Mouse (Mus musculus) MEL (cell line): ENCODE measurements around the gene Cyp4f13. TPM values are rescaled to one million over a fixed set of nuclear protein-coding genes. Genes with fewer than 3 reads are reported as not detected.

Experiments used
- DNase-seq: peaks from one replicate; pipeline ENCODE4 v3.0.0; 2011; ENCODE audit warnings: low read depth, low spot score
- H3K27ac ChIP-seq: 2 replicates; pipeline ENCODE4 v1.5.1; 2012; ENCODE audit warnings: low read depth, mild to moderate bottlenecking, control low read depth, low read length, moderate library complexity; ENCODE audit not compliant: control insufficient read depth
- H3K27me3 ChIP-seq, 2 experiments: fragments of 150-350 bp in 1 of 2; sonication (generic) in 1 of 2; 2 replicates each; pipeline ENCODE4 v1.6.1; 2012; ENCODE audit warnings: low read length in 2 of 2, mild to moderate bottlenecking in 2 of 2, improper control_type of control experiment in 1 of 2, moderate library complexity in 1 of 2; ENCODE audit not compliant: insufficient read depth in 2 of 2, control insufficient read depth in 1 of 2
- H3K36me3 ChIP-seq, 2 experiments: 2 replicates each; pipeline ENCODE4 v1.6.1; 2012 to 2014; ENCODE audit warnings: low read length in 2 of 2, improper control_type of control experiment in 1 of 2, inconsistent platforms in 1 of 2, mild to moderate bottlenecking in 1 of 2; ENCODE audit not compliant: insufficient read depth in 2 of 2, control insufficient read depth in 1 of 2
- H3K4me1 ChIP-seq, 2 experiments: fragments of 150-350 bp in 1 of 2; sonication (generic) in 1 of 2; 2 replicates each; pipeline ENCODE4 v1.6.1; 2012; ENCODE audit warnings: low read length in 2 of 2, improper control_type of control experiment in 1 of 2, mild to moderate bottlenecking in 1 of 2; ENCODE audit not compliant: insufficient read depth in 2 of 2, control insufficient read depth in 1 of 2
- H3K4me3 ChIP-seq, 2 experiments: fragments of 150-350 bp in 1 of 2; sonication (generic) in 1 of 2; 2 replicates each; pipeline ENCODE4 v1.5.1; 2012; ENCODE audit warnings: low read depth in 2 of 2, low read length in 2 of 2, mild to moderate bottlenecking in 2 of 2, moderate library complexity in 2 of 2, control low read depth in 1 of 2, improper control_type of control experiment in 1 of 2; ENCODE audit not compliant: control insufficient read depth in 1 of 2, insufficient read depth in 1 of 2
- H3K79me2 ChIP-seq: 2 replicates; pipeline ENCODE4 v1.6.1; 2012; ENCODE audit warnings: mild to moderate bottlenecking, low read length, moderate library complexity; ENCODE audit not compliant: control insufficient read depth, poor library complexity, insufficient read depth
- H3K9ac ChIP-seq: 2 replicates; pipeline ENCODE4 v1.6.1; 2012; ENCODE audit warnings: low read depth, mild to moderate bottlenecking, control low read depth, low read length, moderate library complexity; ENCODE audit not compliant: control insufficient read depth, poor library complexity, severe bottlenecking
- H3K9me3 ChIP-seq: fragments of 150-350 bp; sonication (generic); replicated peaks from 2 replicates; pipeline ENCODE4 v1.6.1; 2012; ENCODE audit warnings: mild to moderate bottlenecking, low read length, improper control_type of control experiment, moderate library complexity; ENCODE audit not compliant: insufficient read depth
- CHD2 ChIP-seq: IDR thresholded peaks from 2 replicates; pipeline ENCODE4 v1.6.1; 2011; ENCODE audit warnings: low read length, improper control_type of control experiment
- E2F4 ChIP-seq: IDR thresholded peaks from 2 replicates; pipeline ENCODE4 v1.6.1; 2011; ENCODE audit warnings: low read depth, low read length, improper control_type of control experiment, borderline replicate concordance
- ELF1 ChIP-seq: IDR thresholded peaks from 2 replicates; pipeline ENCODE4 v1.6.1; 2014; ENCODE audit warnings: low read depth, mild to moderate bottlenecking, inconsistent platforms, low read length, improper control_type of control experiment, moderate library complexity
- ETS1 ChIP-seq: IDR thresholded peaks from 2 replicates; pipeline ENCODE4 v1.6.1; 2012; ENCODE audit warnings: low read depth, mild to moderate bottlenecking, inconsistent platforms, low read length, improper control_type of control experiment, moderate library complexity
- MAX ChIP-seq: IDR thresholded peaks from 2 replicates; pipeline ENCODE4 v1.6.1; 2011; ENCODE audit warnings: low read length, improper control_type of control experiment
- MAZ ChIP-seq: IDR thresholded peaks from 2 replicates; pipeline ENCODE4 v1.6.1; 2012; ENCODE audit warnings: low read depth, mild to moderate bottlenecking, inconsistent platforms, low read length, improper control_type of control experiment
- MEF2A ChIP-seq: IDR thresholded peaks from 2 replicates; pipeline ENCODE4 v1.6.1; 2014; ENCODE audit warnings: low read depth, mild to moderate bottlenecking, inconsistent platforms, low read length, improper control_type of control experiment; ENCODE audit not compliant: poor library complexity, insufficient replicate concordance, severe bottlenecking; ENCODE audit errors: extremely low read depth
- MXI1 ChIP-seq: IDR thresholded peaks from 2 replicates; pipeline ENCODE4 v1.6.1; 2011; ENCODE audit warnings: mild to moderate bottlenecking, low read depth, low read length, improper control_type of control experiment
- MYB ChIP-seq: IDR thresholded peaks from 2 replicates; pipeline ENCODE4 v1.6.1; 2011; ENCODE audit warnings: mild to moderate bottlenecking, low read depth, low read length, improper control_type of control experiment
- NRF1 ChIP-seq: IDR thresholded peaks from 2 replicates; pipeline ENCODE4 v1.6.1; 2014; ENCODE audit warnings: low read depth, mild to moderate bottlenecking, inconsistent platforms, low read length, improper control_type of control experiment, moderate library complexity; ENCODE audit not compliant: poor library complexity, insufficient read depth, severe bottlenecking
- POLR2A ChIP-seq, 2 experiments: IDR thresholded peaks; 2 replicates each; pipeline ENCODE4 v1.6.1; 2011 to 2012; ENCODE audit warnings: low read length in 2 of 2, mild to moderate bottlenecking in 2 of 2, control low read depth in 1 of 2, improper control_type of control experiment in 1 of 2, low read depth in 1 of 2, moderate library complexity in 1 of 2; ENCODE audit not compliant: control insufficient read depth in 1 of 2, insufficient read depth in 1 of 2, poor library complexity in 1 of 2
- POLR2AphosphoS2 ChIP-seq: IDR thresholded peaks from 2 replicates; pipeline ENCODE4 v1.6.1; 2011; ENCODE audit warnings: low read length, improper control_type of control experiment
- POLR2AphosphoS5 ChIP-seq: IDR thresholded peaks from 2 replicates; pipeline ENCODE4 v1.6.1; 2012; ENCODE audit warnings: low read depth, borderline replicate concordance, mild to moderate bottlenecking, inconsistent platforms, low read length, moderate library complexity, mixed read lengths
- RCOR1 ChIP-seq: IDR thresholded peaks from 2 replicates; pipeline ENCODE4 v1.6.1; 2012; ENCODE audit warnings: low read depth, mild to moderate bottlenecking, inconsistent platforms, low read length, improper control_type of control experiment
- SMC3 ChIP-seq: IDR thresholded peaks from 2 replicates; pipeline ENCODE4 v1.6.1; 2011; ENCODE audit warnings: low read depth, low read length, improper control_type of control experiment
- TBP ChIP-seq: IDR thresholded peaks from 2 replicates; pipeline ENCODE4 v1.8.0; 2011; ENCODE audit warnings: low read depth, low read length, improper control_type of control experiment
- UBTF ChIP-seq: IDR thresholded peaks from 2 replicates; pipeline ENCODE4 v1.6.1; 2012; ENCODE audit warnings: low read depth, mild to moderate bottlenecking, inconsistent platforms, low read length, improper control_type of control experiment, moderate library complexity, borderline replicate concordance; ENCODE audit not compliant: insufficient read depth
- USF1 ChIP-seq: IDR thresholded peaks from 2 replicates; pipeline ENCODE4 v1.6.1; 2014; ENCODE audit warnings: low read depth, mild to moderate bottlenecking, inconsistent platforms, low read length, improper control_type of control experiment, moderate library complexity
- ZC3H11A ChIP-seq: IDR thresholded peaks from 2 replicates; pipeline ENCODE4 v1.6.1; 2012; ENCODE audit warnings: low read depth, mild to moderate bottlenecking, inconsistent platforms, low read length, improper control_type of control experiment
- ZKSCAN1 ChIP-seq: IDR thresholded peaks from 2 replicates; pipeline ENCODE4 v1.6.1; 2012; ENCODE audit warnings: low read depth, mild to moderate bottlenecking, inconsistent platforms, low read length, improper control_type of control experiment, moderate library complexity
- polyA plus RNA-seq, 2 experiments: library from polyadenylated mRNA; stranded (reverse) in 1 of 2; unstranded in 1 of 2; fragments of >175 nt in 1 of 2; fragments of >200 nt in 1 of 2; gene quantifications; 2 replicates each; pipeline versions ENCODE4 v1.2.1 to v1.2.4; 2012; ENCODE audit warnings: low replicate concordance in 2 of 2, low read depth in 1 of 2; ENCODE audit not compliant: insufficient read length in 2 of 2, insufficient read depth in 1 of 2, missing spikeins in 1 of 2
- total RNA-seq: library from RNA; depleted of rRNA; stranded (reverse); fragments of 300-350 nt; gene quantifications from 2 replicates; pipeline ENCODE4 v1.2.3, GENCODE M21; 2012

Gene Cyp4f13
- total and polyA plus RNA-seq, 3 experiments: 9.7 to 19.3 TPM; not detected in 1

DNA sequence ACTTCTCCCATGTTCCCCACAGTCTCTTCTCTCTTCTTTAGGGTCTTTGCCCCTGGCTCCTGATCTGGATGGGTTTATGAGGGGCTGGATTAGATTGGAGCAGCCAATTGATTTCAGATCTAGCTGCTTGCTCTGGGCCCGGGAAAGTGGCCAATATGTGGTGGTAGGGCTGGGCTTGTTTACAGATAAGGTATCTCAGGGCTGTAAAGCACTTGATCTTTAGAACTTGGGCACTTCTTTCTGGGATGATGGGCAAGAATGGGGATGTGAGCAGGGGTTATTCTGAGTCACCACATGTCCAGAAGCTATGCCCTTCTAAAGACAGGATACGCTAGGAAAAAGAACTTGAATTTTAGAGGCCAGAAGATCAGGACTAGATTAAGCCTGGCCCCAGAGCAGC is 28.1 kb downstream of the Cyp4f13 start:
- Histone ChIP-seq H3K36me3 (no peaks in the 10 kb centered on the region), H3K27me3 (no peaks in the 10 kb centered on the region; a peak in 1 of 4 replicates), H3K4me1 (0 out of 4 replicates have a peak, but pooled peaks cover 0 to 3% of the 10 kb centered on the region in 2 experiments), H3K27ac (no peak overlapping the region), H3K9ac (no peak overlapping the region), H3K4me3 (no peak overlapping the region), H3K9me3 (no peaks in the 10 kb centered on the region), H3K79me2 (no peaks in the 10 kb centered on the region)
- DNase-seq: no peak
- TF ChIP-seq RCOR1 (no peak), ETS1 (no peak), MYB (no peak), POLR2AphosphoS5 (no peak), MEF2A (no peak), ELF1 (no peak), NRF1 (no peak), SMC3 (no peak), POLR2AphosphoS2 (no peak), ZKSCAN1 (no peak), UBTF (no peak), E2F4 (no peak), CHD2 (no peak), USF1 (no peak), MAX (no peak), POLR2A (IDR thresholded peaks at IDR 0.05; ENCODE audit: control insufficient read depth in 1 of 2, insufficient read depth in 1 of 2, low read depth in 1 of 2, low read length in 2 of 2, poor library complexity in 1 of 2) (no peak), MXI1 (no peak), MAZ (no peak), ZC3H11A (no peak), TBP (no peak)

- Histone ChIP-seq H3K27me3 (no peaks in the 10 kb centered on the region; a peak in 1 of 4 replicates), H3K4me1 (0 out of 4 replicates have a peak, but pooled peaks cover 0 to 3% of the 10 kb centered on the region in 2 experiments), H3K27ac (no peak within 1 kb of the TSS), H3K79me2 (no peaks in the 10 kb centered on the region), H3K36me3 (no peaks in the 10 kb centered on the region), H3K4me3 (no peak within 1 kb of the TSS), H3K9ac (no peak within 1 kb of the TSS), H3K9me3 (no peaks in the 10 kb centered on the region)
- no peak for DNase-seq
- TF ChIP-seq UBTF: no peak
Observed at GRCm38 (mm10) chr17:32917131-32917530, 30.1 kb downstream of the Cyp4f13 start, which contains the start of gene Cyp4f14. Gene Cyp4f14, minus strand, starts transcription at chr17:32917342.
